Mouse (Mus musculus) thymus, postnatal 36 days (tissue): Measurements from ENCODE around the gene Dpep3.
A peak's percentile ranks its signal among the peaks of the same experiment; 100 is the strongest.

Source experiments
- DNase-seq, 2 experiments: peaks; one replicate each; pipeline ENCODE4 v3.0.0; 2022; ENCODE audit warnings: mixed read lengths in 2 of 2

Dpep3 gene

GRCm38 (mm10) chr8:105933762-105934161 lies 45.5 kb downstream of the Dpep3 start, which contains the start of gene Ctrl:
Gene Ctrl (minus strand): TSS chr8:105933862.
- no peak for DNase-seq

- no peak for DNase-seq
Measured at GRCm38 (mm10) chr8:105932525-105932924, 46.7 kb downstream of the Dpep3 start.

- DNase-seq: no peak
Measured at GRCm38 (mm10) chr8:105931271-105931670, 48.0 kb downstream of the Dpep3 start.

- DNase-seq: peak; percentile 84 to 90
Measured at GRCm38 (mm10) chr8:105930602-105931001, 48.6 kb downstream of the Dpep3 start.

GRCm38 (mm10) chr8:105925123-105925522 lies 54.1 kb downstream of the Dpep3 start:
- DNase-seq: no peak
